Mouse (Mus musculus) liver, postnatal 0 days (tissue): ENCODE measurements around the gene Ppargc1a.

Experiments
- CTCF ChIP-seq: sonication (generic); IDR thresholded peaks from 2 replicates; pipeline ENCODE4 v1.5.1; 2016; ENCODE audit warnings: antibody characterized with exemption, low read depth
- EP300 ChIP-seq: IDR thresholded peaks from 2 replicates; pipeline ENCODE4 v1.6.1; 2016; ENCODE audit warnings: antibody characterized with exemption, low read depth, mild to moderate bottlenecking

- TF ChIP-seq CTCF (no peak), EP300 (no peak)
Measured at GRCm38 (mm10) chr5:51478319-51478994, 89.1 kb downstream of the Ppargc1a start.
